Mouse (Mus musculus): ENCODE results near the gene Olfr1133. TPM values are rescaled to one million over a fixed set of nuclear protein-coding genes. Genes with fewer than 3 reads are reported as not detected.

The Olfr1133 gene
- not detected for total RNA-seq (2023)

GRCm38 (mm10) chr2:87647274-87647673 lies at the start of gene Olfr1133:
Gene Olfr1133, minus strand, starts transcription at chr2:87647374.

DNA sequence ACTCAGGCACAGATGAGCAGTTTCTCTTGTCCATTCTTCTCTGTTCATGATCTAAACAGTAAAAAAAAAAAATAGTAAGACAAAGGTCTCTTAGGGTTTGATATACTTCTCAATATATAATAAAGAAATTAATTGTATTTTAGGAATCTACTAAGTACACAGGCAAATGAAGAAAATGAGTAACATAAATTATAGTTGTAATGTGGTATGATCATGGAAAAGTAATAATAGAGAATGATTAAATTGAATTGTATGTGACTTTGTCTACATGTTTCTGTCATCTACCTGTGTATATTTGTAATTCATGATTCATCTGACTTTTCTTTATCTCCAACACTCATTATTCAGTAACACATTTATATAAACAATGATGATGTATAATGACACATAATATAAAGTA lies 46.7 kb upstream of the Olfr1133 start, which contains the start of gene Olfr1136:
TSS of gene Olfr1136 (minus strand) at position 101 of the 400 bp plus-strand sequence.

DNA sequence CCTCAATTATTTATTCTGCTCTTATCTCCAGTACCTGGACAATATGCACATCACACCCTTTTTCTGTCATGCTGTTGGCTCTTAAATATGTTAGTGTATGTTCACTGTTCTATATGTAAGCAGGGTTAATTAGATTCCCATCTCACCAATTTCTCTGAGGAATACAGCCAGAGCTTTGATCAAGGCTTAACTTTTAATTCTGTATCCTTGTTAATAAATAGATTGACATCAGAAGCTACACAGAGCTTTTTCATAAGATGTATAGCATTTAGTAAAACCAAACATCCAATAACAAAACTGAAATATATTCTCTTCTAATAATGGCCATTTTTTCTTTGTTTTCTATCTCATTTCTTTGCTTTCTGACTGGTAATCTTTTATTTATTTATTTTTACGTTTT lies 26.4 kb upstream of the Olfr1133 start, which contains the start of gene Olfr1135:
TSS of gene Olfr1135 (minus strand) at position 101 of the 400 bp plus-strand sequence.

DNA sequence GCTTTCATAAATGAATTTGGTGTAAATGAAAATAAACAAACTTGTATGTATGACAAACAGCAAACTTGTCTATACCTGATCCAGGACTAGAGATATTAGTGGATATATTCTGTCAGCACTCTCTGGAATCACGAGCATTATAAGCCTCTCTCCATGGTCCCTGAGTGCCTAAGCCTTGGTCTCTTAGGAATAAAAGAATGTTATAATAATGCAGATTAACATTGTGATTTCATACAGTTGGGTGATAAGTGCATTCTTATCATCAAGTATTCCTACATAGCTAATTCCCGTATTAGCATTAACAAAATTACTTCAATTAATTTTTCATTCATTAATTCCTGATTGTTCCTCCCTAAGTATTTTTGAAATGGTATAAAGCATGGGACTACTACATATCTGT lies 11.2 kb upstream of the Olfr1133 start, which contains the start of gene Olfr1134:
TSS of gene Olfr1134 (minus strand) at position 101 of the 400 bp plus-strand sequence.

GRCm38 (mm10) chr2:87637435-87637834 lies 9.7 kb downstream of the Olfr1133 start, which contains the start of gene Olfr1132:
Gene Olfr1132, minus strand, starts transcription at chr2:87637535.

GRCm38 (mm10) chr2:87626804-87627203 lies 20.4 kb downstream of the Olfr1133 start, which contains the start of gene Olfr1131:
Gene Olfr1131, plus strand, starts transcription at chr2:87627104.

DNA sequence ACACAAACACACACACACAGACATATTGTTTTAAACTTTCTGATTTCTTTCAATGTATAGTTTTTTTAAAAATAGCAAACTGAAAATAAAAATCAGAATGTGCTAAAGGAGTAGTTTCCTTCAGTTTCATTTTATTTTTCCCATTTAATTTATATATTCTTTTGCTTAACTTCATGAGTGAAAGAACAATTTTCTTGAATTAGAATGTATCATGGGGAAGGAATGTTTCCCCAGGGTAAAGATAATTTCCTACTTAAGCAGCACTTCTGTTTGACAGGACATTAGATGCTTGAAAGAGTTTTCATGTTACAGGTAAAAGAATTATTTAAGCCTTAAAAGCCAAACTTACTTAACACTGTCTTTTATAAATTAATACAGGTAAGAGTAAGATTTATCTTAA lies 41.3 kb downstream of the Olfr1133 start, which contains the start of gene Olfr1130:
TSS of gene Olfr1130 (plus strand) at position 301 of the 400 bp plus-strand sequence.

Other genes starting within 250 kb of the Olfr1133 start
- not detected for gene Olfr1123, start 230.7 kb downstream of the Olfr1133 start, total RNA-seq (2023)
- not detected for gene Olfr1124, start 217.1 kb downstream of the Olfr1133 start, total RNA-seq (2023)
- gene Olfr1126, start 193.4 kb downstream of the Olfr1133 start, total RNA-seq (2023), result not detected
- not detected for gene Pramel7, start 150.3 kb downstream of the Olfr1133 start, total RNA-seq (2023)
- gene Pramel6, start 140.8 kb downstream of the Olfr1133 start, total RNA-seq (2023), result not detected
- not detected for gene Olfr153, start 115.6 kb downstream of the Olfr1133 start, total RNA-seq (2023)
- gene Olfr1128, start 101.8 kb downstream of the Olfr1133 start, total RNA-seq (2023), result not detected
- gene Olfr1129, start 73.5 kb downstream of the Olfr1133 start, total RNA-seq (2023), result not detected
- gene Olfr1130, start 41.2 kb downstream of the Olfr1133 start, total RNA-seq (2023), result not detected
- gene Olfr1131, start 20.3 kb downstream of the Olfr1133 start, total RNA-seq (2023), result not detected
- not detected for gene Olfr1132, start 9.8 kb downstream of the Olfr1133 start, total RNA-seq (2023)
- gene Olfr1134, start 11.1 kb upstream of the Olfr1133 start, total RNA-seq (2023), result not detected
- not detected for gene Olfr1135, start 26.3 kb upstream of the Olfr1133 start, total RNA-seq (2023)
- gene Olfr1136, start 46.6 kb upstream of the Olfr1133 start, total RNA-seq (2023), result not detected
- not detected for gene Olfr1137, start 65.8 kb upstream of the Olfr1133 start, total RNA-seq (2023)
- not detected for gene Olfr1138, start 92.6 kb upstream of the Olfr1133 start, total RNA-seq (2023)
- not detected for gene Olfr1140, start 96.4 kb upstream of the Olfr1133 start, total RNA-seq (2023)
- not detected for gene Olfr1141, start 106.6 kb upstream of the Olfr1133 start, total RNA-seq (2023)
- gene Olfr152, start 132.1 kb upstream of the Olfr1133 start, total RNA-seq (2023), result not detected
- gene Olfr1143, start 153.2 kb upstream of the Olfr1133 start, total RNA-seq (2023), result not detected
- gene Olfr1145, start 162.4 kb upstream of the Olfr1133 start, total RNA-seq (2023), result not detected
- gene Olfr1148, start 183.2 kb upstream of the Olfr1133 start, total RNA-seq (2023), result not detected
- gene Olfr1150-ps1, start 196.6 kb upstream of the Olfr1133 start, total RNA-seq (2023), result not detected
- gene Olfr1151, start 208.5 kb upstream of the Olfr1133 start, total RNA-seq (2023), result not detected
- gene Olfr1152, start 219.1 kb upstream of the Olfr1133 start, total RNA-seq (2023), result not detected
- not detected for gene Olfr1153, start 247.6 kb upstream of the Olfr1133 start, total RNA-seq (2023)

Measured in neutrophil, adult 83 days (primary cell).